Mouse (Mus musculus): ENCODE data around the gene Rps12-ps3. TPM values are rescaled to one million over a fixed set of nuclear protein-coding genes. Genes with fewer than 3 reads are reported as not detected.

Gene Rps12-ps3
- polyA plus RNA-seq, 1 experiment from 2014 or later, result 55.6 TPM

GRCm38 (mm10) chr19:59316571-59316970, 5.5 kb upstream of the Rps12-ps3 start:
- Histone ChIP-seq H3K4me2 (ENCODE audit: low read length) (no peak overlapping the region), H3K4me1 (replicated peaks; ENCODE audit: control insufficient read depth, insufficient read depth, low read length) (no peaks in the 10 kb centered on the region), H3K9me3 (ENCODE audit: control insufficient read depth, low read length) (no peaks in the 10 kb centered on the region), H3K27ac (ENCODE audit: low read depth) (no peak overlapping the region), H3K36me3 (ENCODE audit: control insufficient read depth, insufficient read depth, low read length) (no peaks in the 10 kb centered on the region), H3K27me3 (replicated peaks; ENCODE audit: control insufficient read depth, insufficient read depth, low read length) (no peaks in the 10 kb centered on the region), H3K4me3 (ENCODE audit: low read depth, low read length) (no peak overlapping the region), H3K9ac (ENCODE audit: low read length) (no peak overlapping the region)
- ATAC-seq (replicated peaks; ENCODE audit: low FRiP score, low TSS enrichment, low read depth) (no peak), DNase-seq (ENCODE audit: low spot score) (no peak)

GRCm38 (mm10) chr19:59330816-59331225, 8.7 kb downstream of the Rps12-ps3 start:
- Histone ChIP-seq H3K4me1 (replicated peaks; ENCODE audit: control insufficient read depth, insufficient read depth, low read length) (0 out of 2 replicates have a peak, but pooled peaks cover 3% of the 10 kb centered on the region), H3K9me3 (ENCODE audit: control insufficient read depth, low read length) (no peaks in the 10 kb centered on the region), H3K4me2 (ENCODE audit: low read length) (no peak overlapping the region), H3K36me3 (ENCODE audit: control insufficient read depth, insufficient read depth, low read length) (peaks cover 8% of the 10 kb centered on the region; the same call in 1 of the 2 replicates), H3K27me3 (replicated peaks; ENCODE audit: control insufficient read depth, insufficient read depth, low read length) (no peaks in the 10 kb centered on the region), H3K27ac (ENCODE audit: low read depth) (no peak overlapping the region), H3K4me3 (ENCODE audit: low read depth, low read length) (no peak overlapping the region), H3K9ac (ENCODE audit: low read length) (no peak overlapping the region)
- DNase-seq (ENCODE audit: low spot score), result no peak
- ATAC-seq (replicated peaks; ENCODE audit: low FRiP score, low TSS enrichment, low read depth), result no peak

DNA sequence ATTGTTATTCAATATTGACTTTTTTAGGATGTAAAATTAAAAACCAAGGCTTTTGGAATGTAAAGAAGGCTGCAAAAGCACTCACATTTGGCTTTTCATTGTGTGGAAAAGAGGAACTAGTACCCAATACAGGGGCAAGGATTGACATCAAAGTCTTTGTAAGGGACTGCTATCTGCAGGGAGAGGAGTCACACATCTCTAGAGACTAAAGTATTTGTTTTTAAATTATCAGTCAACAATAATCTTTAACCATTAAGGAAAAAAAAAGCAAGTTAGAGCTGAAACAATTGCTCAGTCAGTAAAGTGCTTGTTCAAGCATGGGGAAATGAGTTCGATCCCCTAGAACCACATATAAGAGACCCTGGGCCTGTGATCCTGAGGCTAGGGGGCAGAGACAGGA, 14.6 kb downstream of the Rps12-ps3 start:
- ATAC-seq (replicated peaks; ENCODE audit: low FRiP score, low TSS enrichment, low read depth) (no peak), DNase-seq (ENCODE audit: low spot score) (no peak)
- peaks cover 13% of the 10 kb centered on the region for H3K4me1 ChIP-seq (replicated peaks; ENCODE audit: control insufficient read depth, insufficient read depth, low read length)
- H3K9me3 ChIP-seq (ENCODE audit: control insufficient read depth, low read length), result no peaks in the 10 kb centered on the region
- no peak overlapping the region for H3K4me2 ChIP-seq (ENCODE audit: low read length)
- H3K27ac ChIP-seq (ENCODE audit: low read depth), result no peak overlapping the region
- no peak overlapping the region for H3K4me3 ChIP-seq (ENCODE audit: low read depth, low read length)
- 94% methylated on average over 1 of the region's 1 CpGs for WGBS
- H3K27me3 ChIP-seq (replicated peaks; ENCODE audit: control insufficient read depth, insufficient read depth, low read length), result no peaks in the 10 kb centered on the region
- no peak overlapping the region for H3K9ac ChIP-seq (ENCODE audit: low read length)
- peaks cover 4% of the 10 kb centered on the region; the same call in 1 of the 2 replicates for H3K36me3 ChIP-seq (ENCODE audit: control insufficient read depth, insufficient read depth, low read length)

GRCm38 (mm10) chr19:59337872-59338681, 16.0 kb downstream of the Rps12-ps3 start:
- 82% methylated on average over 3 of the region's 3 CpGs for WGBS
- DNase-seq (ENCODE audit: low spot score), result no peak
- Histone ChIP-seq H3K4me2 (ENCODE audit: low read length) (no peak overlapping the region), H3K9me3 (ENCODE audit: control insufficient read depth, low read length) (no peaks in the 10 kb centered on the region), H3K27ac (ENCODE audit: low read depth) (no peak overlapping the region), H3K4me3 (ENCODE audit: low read depth, low read length) (no peak overlapping the region), H3K36me3 (ENCODE audit: control insufficient read depth, insufficient read depth, low read length) (peaks cover 4% of the 10 kb centered on the region; the same call in 1 of the 2 replicates), H3K27me3 (replicated peaks; ENCODE audit: control insufficient read depth, insufficient read depth, low read length) (no peaks in the 10 kb centered on the region), H3K9ac (ENCODE audit: low read length) (no peak overlapping the region), H3K4me1 (replicated peaks; ENCODE audit: control insufficient read depth, insufficient read depth, low read length) (peaks cover 17% of the 10 kb centered on the region)
- no peak for ATAC-seq (replicated peaks; ENCODE audit: low FRiP score, low TSS enrichment, low read depth)

DNA sequence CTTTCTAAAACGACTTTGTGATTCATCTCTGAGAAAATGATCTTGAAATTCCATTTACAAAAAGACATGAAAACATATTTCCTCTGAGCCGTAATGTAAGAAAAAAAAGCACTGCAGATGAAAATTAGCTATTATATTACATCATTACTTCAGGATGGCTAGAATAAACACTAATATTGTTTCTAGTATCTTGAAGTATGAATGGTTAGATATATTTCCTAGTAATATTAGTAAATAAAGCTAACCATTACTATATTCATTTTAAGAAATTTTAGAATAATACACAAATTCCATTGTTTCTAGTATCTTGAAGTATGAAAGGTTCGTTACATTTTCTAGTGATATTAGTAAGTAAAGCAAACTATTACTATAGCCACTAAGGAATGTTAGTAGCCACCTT, 17.8 kb downstream of the Rps12-ps3 start:
- Histone ChIP-seq H3K9ac (ENCODE audit: low read length) (no peak overlapping the region), H3K36me3 (ENCODE audit: control insufficient read depth, insufficient read depth, low read length) (peaks cover 4% of the 10 kb centered on the region; the same call in 1 of the 2 replicates), H3K4me2 (ENCODE audit: low read length) (no peak overlapping the region), H3K27ac (ENCODE audit: low read depth) (no peak overlapping the region), H3K4me1 (replicated peaks; ENCODE audit: control insufficient read depth, insufficient read depth, low read length) (peaks cover 20% of the 10 kb centered on the region), H3K4me3 (ENCODE audit: low read depth, low read length) (no peak overlapping the region), H3K27me3 (replicated peaks; ENCODE audit: control insufficient read depth, insufficient read depth, low read length) (no peaks in the 10 kb centered on the region), H3K9me3 (ENCODE audit: control insufficient read depth, low read length) (no peaks in the 10 kb centered on the region)
- 84% methylated on average over 3 of the region's 3 CpGs for WGBS
- ATAC-seq (replicated peaks; ENCODE audit: low FRiP score, low TSS enrichment, low read depth) (no peak), DNase-seq (ENCODE audit: low spot score) (no peak)

DNA sequence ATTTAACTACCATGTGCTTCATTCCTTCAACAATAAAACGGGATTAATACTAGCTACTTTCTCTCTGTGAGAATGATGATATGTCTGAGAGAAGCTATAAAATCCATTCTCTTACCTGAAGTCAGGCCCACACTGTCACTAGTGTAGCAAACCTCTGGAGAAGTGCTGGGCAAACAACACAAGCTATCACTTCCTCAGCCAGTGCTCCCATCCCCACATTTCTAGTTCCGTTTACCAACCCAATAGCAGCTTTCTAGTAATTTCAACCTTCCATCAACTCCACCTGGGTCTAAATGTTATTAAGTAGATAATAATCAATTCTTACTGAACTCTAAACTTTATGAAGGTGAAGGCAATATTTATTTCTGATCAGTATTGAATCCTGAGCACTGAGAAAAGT, 20.9 kb downstream of the Rps12-ps3 start:
- H3K4me1 ChIP-seq (replicated peaks; ENCODE audit: control insufficient read depth, insufficient read depth, low read length), result peaks cover 23% of the 10 kb centered on the region
- peak overlapping the region; percentile 66 for H3K4me3 ChIP-seq (ENCODE audit: low read depth, low read length)
- peak overlapping the region; percentile 88; the same call in 1 of the 2 replicates for H3K9ac ChIP-seq (ENCODE audit: low read length)
- no peak for ATAC-seq (replicated peaks; ENCODE audit: low FRiP score, low TSS enrichment, low read depth)
- WGBS, result 21% methylated on average over 2 of the region's 2 CpGs
- H3K27ac ChIP-seq (ENCODE audit: low read depth), result no peak overlapping the region
- no peaks in the 10 kb centered on the region for H3K9me3 ChIP-seq (ENCODE audit: control insufficient read depth, low read length)
- no peak for DNase-seq (ENCODE audit: low spot score)
- no peaks in the 10 kb centered on the region for H3K27me3 ChIP-seq (replicated peaks; ENCODE audit: control insufficient read depth, insufficient read depth, low read length)
- H3K4me2 ChIP-seq (ENCODE audit: low read length), result peak overlapping the region; percentile 88
- H3K36me3 ChIP-seq (ENCODE audit: control insufficient read depth, insufficient read depth, low read length), result no peaks in the 10 kb centered on the region

DNA sequence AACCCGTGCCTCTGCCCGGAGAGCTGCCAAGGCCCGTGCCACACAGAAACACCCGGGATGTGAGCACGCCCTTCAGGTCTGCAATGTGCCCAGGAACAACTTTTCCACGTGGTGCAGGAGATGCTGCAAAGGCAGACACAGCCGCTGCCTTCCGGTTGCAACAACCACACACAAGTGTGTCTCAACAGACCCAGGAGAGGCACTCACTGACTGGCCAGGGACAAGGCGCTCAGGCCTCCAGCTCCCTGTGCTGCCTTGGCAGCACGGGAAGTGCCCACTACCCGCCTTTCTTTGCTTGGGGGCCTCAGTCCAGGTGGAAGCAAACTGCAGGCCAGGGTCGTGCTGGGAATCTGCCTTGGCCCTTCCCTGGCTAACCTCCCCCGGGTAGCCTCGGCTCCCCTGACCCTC, 22.2 kb downstream of the Rps12-ps3 start:
- H3K27ac ChIP-seq (ENCODE audit: low read depth), result no peak overlapping the region
- WGBS, result under 1% methylated on average over 14 of the region's 14 CpGs
- no peak for ATAC-seq (replicated peaks; ENCODE audit: low FRiP score, low TSS enrichment, low read depth)

DNA sequence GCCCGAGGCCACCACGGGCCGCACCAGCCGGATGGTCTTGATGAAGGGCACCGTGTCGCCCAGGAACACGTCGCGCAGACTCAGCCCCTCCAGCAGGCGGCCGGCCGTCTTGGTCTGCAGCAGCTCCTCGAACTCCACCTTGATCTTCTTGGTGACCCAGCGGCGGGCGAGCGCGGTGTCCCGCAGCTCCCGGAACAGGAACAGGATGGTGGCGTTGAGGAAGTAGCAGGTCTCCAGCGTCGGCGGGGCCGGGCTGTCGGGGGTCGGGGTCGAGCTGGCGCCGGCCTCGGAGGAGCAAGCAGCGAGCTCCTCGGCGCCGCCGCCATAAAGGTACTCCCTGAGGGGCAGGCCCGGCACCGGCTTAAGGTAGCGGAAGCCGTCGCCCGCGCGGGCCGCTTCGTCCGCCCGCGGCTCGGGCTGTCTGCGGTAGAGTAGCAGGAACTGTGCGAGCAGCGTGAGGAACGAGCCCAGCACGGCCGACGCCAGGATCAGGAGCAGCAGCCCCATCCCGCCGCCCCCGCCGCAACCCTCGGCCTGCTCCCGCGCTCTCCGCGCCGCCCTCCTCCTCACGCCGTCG, 23.1 kb downstream of the Rps12-ps3 start:
- no peaks in the 10 kb centered on the region for H3K36me3 ChIP-seq (ENCODE audit: control insufficient read depth, insufficient read depth, low read length)
- under 1% methylated on average over 63 of the region's 70 CpGs for WGBS
- ATAC-seq (replicated peaks; ENCODE audit: low FRiP score, low TSS enrichment, low read depth), result peak; percentile 63

More for the DNA sequence above, 22.2 kb downstream of the Rps12-ps3 start:
- H3K4me1 ChIP-seq (replicated peaks; ENCODE audit: control insufficient read depth, insufficient read depth, low read length), result peaks cover 20% of the 10 kb centered on the region
- H3K9ac ChIP-seq (ENCODE audit: low read length), result peak overlapping the region; percentile 88
- DNase-seq (ENCODE audit: low spot score), result peak; percentile 69
- peak overlapping the region; percentile 88 for H3K4me2 ChIP-seq (ENCODE audit: low read length)
- peak overlapping the region; percentile 66 for H3K4me3 ChIP-seq (ENCODE audit: low read depth, low read length)
- H3K27me3 ChIP-seq (replicated peaks; ENCODE audit: control insufficient read depth, insufficient read depth, low read length), result no peaks in the 10 kb centered on the region
- no peaks in the 10 kb centered on the region for H3K9me3 ChIP-seq (ENCODE audit: control insufficient read depth, low read length)
- H3K36me3 ChIP-seq (ENCODE audit: control insufficient read depth, insufficient read depth, low read length), result no peaks in the 10 kb centered on the region

More for the DNA sequence above, 23.1 kb downstream of the Rps12-ps3 start:
- H3K9me3 ChIP-seq (ENCODE audit: control insufficient read depth, low read length), result no peaks in the 10 kb centered on the region
- peak overlapping the region; percentile 88 for H3K4me2 ChIP-seq (ENCODE audit: low read length)
- peak overlapping the region; percentile 93 for H3K27ac ChIP-seq (ENCODE audit: low read depth)
- peaks cover 20% of the 10 kb centered on the region for H3K4me1 ChIP-seq (replicated peaks; ENCODE audit: control insufficient read depth, insufficient read depth, low read length)
- H3K9ac ChIP-seq (ENCODE audit: low read length), result peak overlapping the region; percentile 88
- peak overlapping the region; percentile 66 for H3K4me3 ChIP-seq (ENCODE audit: low read depth, low read length)
- DNase-seq (ENCODE audit: low spot score), result peak; percentile 84
- no peaks in the 10 kb centered on the region for H3K27me3 ChIP-seq (replicated peaks; ENCODE audit: control insufficient read depth, insufficient read depth, low read length)

Data from intestine, embryonic 14.5 days (tissue).